Mouse (Mus musculus): ENCODE results near the gene Rgl3.

GRCm38 (mm10) chr9:21983911-21984310, 5.3 kb downstream of the Rgl3 start:
- no peak for TF ChIP-seq POLR2A (IDR thresholded peaks at IDR 0.05; ENCODE audit: low read depth, low read length)
- no peak for TF ChIP-seq CTCF (IDR thresholded peaks at IDR 0.05; ENCODE audit: extremely low read depth, insufficient read length, insufficient replicate concordance, low read depth, low read length)
